Mouse (Mus musculus) E14TG2a.4 (cell line): ENCODE data around the gene Sema5b.

Experiments used
- CTCF ChIP-seq: conservative IDR thresholded peaks from 2 replicates; pipeline ENCODE4 v1.5.1; 2014; ENCODE audit warnings: low read length
- NANOG ChIP-seq: IDR thresholded peaks from 2 replicates; pipeline ENCODE4 v1.6.1; 2014; ENCODE audit warnings: borderline replicate concordance, low read length, mixed read lengths
- POU5F1 ChIP-seq: IDR thresholded peaks from 2 replicates; pipeline ENCODE4 v1.6.1; 2014; ENCODE audit warnings: low read length, borderline replicate concordance

- no peak for TF ChIP-seq CTCF
- no peak for TF ChIP-seq POU5F1
- TF ChIP-seq NANOG = no peak
Measured at GRCm38 (mm10) chr16:35592274-35593065, 51.5 kb downstream of the Sema5b start.
